Mouse (Mus musculus) liver, embryonic 11.5 days (tissue): ENCODE results near the gene Ctla2a. TPM values are rescaled to one million over a fixed set of nuclear protein-coding genes. Genes with fewer than 3 reads are reported as not detected.

Experiments used
- ATAC-seq: fragments of 200-750 bp; cut with Nextera tagmentation; replicated peaks from 2 replicates; pipeline ENCODE4 v1.8.0; 2017; ENCODE audit warnings: moderate number of reproducible peaks, mild to moderate bottlenecking, moderate TSS enrichment, moderate library complexity; ENCODE audit not compliant: low FRiP score
- DNase-seq: peaks from one replicate; pipeline ENCODE4 v3.0.0-alpha.2; 2017; ENCODE audit warnings: low spot score
- H3K27ac ChIP-seq: fragments of 300-500 bp; sonication (generic); 2 replicates; pipeline ENCODE4 v1.5.1; 2014; ENCODE audit warnings: mild to moderate bottlenecking, low read depth, low read length, control low read depth
- H3K27me3 ChIP-seq: fragments of 300-500 bp; sonication (generic); replicated peaks from 2 replicates; pipeline ENCODE4 v1.6.1; 2014; ENCODE audit warnings: low read length, mixed read lengths; ENCODE audit not compliant: control insufficient read depth, insufficient read depth
- H3K36me3 ChIP-seq: fragments of 300-500 bp; sonication (generic); 2 replicates; pipeline ENCODE4 v1.6.1; 2014; ENCODE audit warnings: mild to moderate bottlenecking, low read length, moderate library complexity, mixed read lengths; ENCODE audit not compliant: control insufficient read depth, insufficient read depth
- H3K4me1 ChIP-seq: fragments of 300-500 bp; sonication (generic); replicated peaks from 2 replicates; pipeline ENCODE4 v1.6.1; 2014; ENCODE audit warnings: low read length, mixed read lengths; ENCODE audit not compliant: control insufficient read depth, insufficient read depth
- H3K4me2 ChIP-seq: fragments of 300-500 bp; sonication (generic); 2 replicates; pipeline ENCODE4 v1.6.1; 2014; ENCODE audit warnings: mild to moderate bottlenecking, control low read depth, moderate library complexity
- H3K4me3 ChIP-seq: fragments of 300-500 bp; sonication (generic); 2 replicates; pipeline ENCODE4 v1.5.1; 2014; ENCODE audit warnings: low read depth, low read length, control low read depth
- H3K9ac ChIP-seq: fragments of 300-500 bp; sonication (generic); 2 replicates; pipeline ENCODE4 v1.6.1; 2014; ENCODE audit warnings: low read depth, low read length, control low read depth
- H3K9me3 ChIP-seq: fragments of 300-500 bp; sonication (generic); 2 replicates; pipeline ENCODE4 v1.6.1; 2016; ENCODE audit warnings: low read length, inconsistent platforms, mixed read lengths; ENCODE audit not compliant: control insufficient read depth
- WGBS: fragments of 180-500 bp; shearing (Covaris S2); extraction: QIAGEN DNeasy Blood & Tissue Kit; methylation state at CpG from one replicate; pipeline ENCODE4 v1.1.7; 2014; 5-methylcytosine and 5-hydroxymethylcytosine counted together
- polyA plus RNA-seq: library from polyadenylated mRNA; unstranded; fragments of >200 nt; fragmentation: Nextera tagmentation; extraction: Ambion mirVana; gene quantifications from 2 replicates; pipeline ENCODE4 v1.2.1, GENCODE M21; 2014

Gene Ctla2a
- polyA plus RNA-seq, 1 experiment from 2014 or later = 46.4 TPM

DNA sequence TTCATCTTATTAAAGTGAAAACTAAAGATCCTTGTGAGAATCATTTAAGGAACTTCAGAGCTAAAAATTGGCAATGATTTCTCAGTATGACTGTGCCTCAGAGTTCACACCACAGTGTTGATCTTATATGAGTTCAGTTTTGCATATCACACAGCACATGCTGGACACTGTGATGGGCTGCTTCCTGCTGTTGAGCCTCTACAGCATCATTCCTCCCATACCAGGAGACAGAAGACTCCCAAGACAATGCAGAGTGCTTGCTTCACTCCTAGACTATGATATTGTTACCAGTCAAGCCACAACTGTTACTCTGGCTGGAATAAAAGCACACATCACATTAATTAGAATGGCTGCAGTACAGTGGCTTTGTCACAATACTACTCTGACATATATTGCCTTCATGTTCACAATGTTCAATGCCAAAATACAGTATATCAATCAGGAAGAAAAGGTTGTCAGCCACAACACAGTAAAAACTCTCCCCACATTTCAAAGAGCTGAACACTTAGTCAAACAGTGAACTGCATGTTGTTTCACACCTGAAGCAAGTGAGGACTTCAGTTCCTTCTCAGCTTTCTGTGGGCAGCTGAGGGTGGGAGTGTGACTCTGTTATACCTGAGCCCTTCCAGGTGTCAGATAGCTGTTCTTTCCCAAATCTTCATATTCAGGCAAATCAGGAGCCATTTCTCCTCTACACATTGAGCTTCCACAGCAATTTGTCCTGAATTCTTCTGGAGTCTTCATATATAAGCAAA, 40.8 kb downstream of the Ctla2a start:
- no peak overlapping the region for H3K9ac ChIP-seq
- no peaks in the 10 kb centered on the region for H3K9me3 ChIP-seq
- no peak overlapping the region for H3K27ac ChIP-seq
- H3K27me3 ChIP-seq = no peaks in the 10 kb centered on the region
- no peak overlapping the region for H3K4me3 ChIP-seq
- H3K36me3 ChIP-seq = no peaks in the 10 kb centered on the region
- no peak for DNase-seq
- no peak overlapping the region for H3K4me2 ChIP-seq
- ATAC-seq = no peak
- no peaks in the 10 kb centered on the region for H3K4me1 ChIP-seq

DNA sequence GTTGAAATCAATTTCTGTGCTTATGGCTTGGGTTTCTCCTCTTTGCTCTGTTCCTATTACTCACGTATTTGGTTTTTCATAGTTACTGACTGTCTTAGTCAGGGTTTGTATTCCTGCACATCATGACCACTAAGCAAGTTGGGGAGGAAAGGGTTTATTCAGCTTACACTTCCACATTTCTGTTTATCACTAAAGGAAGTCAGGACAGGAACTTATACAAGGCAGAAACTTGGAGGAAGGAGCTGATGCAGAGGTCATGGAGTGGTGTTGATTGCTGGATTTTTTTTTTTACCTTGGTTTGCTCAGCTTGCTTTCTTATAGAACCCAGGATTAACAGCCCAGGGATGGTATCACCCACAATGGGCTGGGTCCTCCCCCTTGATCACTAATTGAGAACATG, 44.1 kb downstream of the Ctla2a start:
- 60% methylated on average over 1 of the region's 1 CpGs for WGBS
- H3K36me3 ChIP-seq = no peaks in the 10 kb centered on the region
- no peak overlapping the region for H3K4me2 ChIP-seq
- no peaks in the 10 kb centered on the region for H3K9me3 ChIP-seq
- no peak for ATAC-seq
- no peaks in the 10 kb centered on the region for H3K4me1 ChIP-seq
- no peak for DNase-seq
- H3K27me3 ChIP-seq = no peaks in the 10 kb centered on the region
- H3K4me3 ChIP-seq = no peak overlapping the region
- no peak overlapping the region for H3K27ac ChIP-seq
- H3K9ac ChIP-seq = no peak overlapping the region

Other genes with a start within 250 kb of the Ctla2a start
- gene BC051665, start 150.3 kb downstream of the Ctla2a start, polyA plus RNA-seq = not detected in 2 replicates
- not detected in 2 replicates for gene Ctsll3, start 133.8 kb downstream of the Ctla2a start, polyA plus RNA-seq
- gene 4930486L24Rik, start 72.2 kb downstream of the Ctla2a start, polyA plus RNA-seq = 0.18 TPM in 1 of 2 replicates, not detected in the other
- 0.16 and 0.34 TPM in 2 replicates for gene Gm49392, start 39.7 kb downstream of the Ctla2a start, polyA plus RNA-seq
- 7.2 and 7.8 TPM in 2 replicates for gene Ctla2b, start 39.2 kb downstream of the Ctla2a start, polyA plus RNA-seq
- not detected in 2 replicates for gene Tpbpb, start 31.7 kb downstream of the Ctla2a start, polyA plus RNA-seq
- not detected in 2 replicates for gene Gm49393, start 1.0 kb downstream of the Ctla2a start, polyA plus RNA-seq
- 2.5 and 2.8 TPM in 2 replicates for gene Gm49391, start 54 bp downstream of the Ctla2a start, polyA plus RNA-seq
- not detected in 2 replicates for gene Tpbpa, start 5.4 kb upstream of the Ctla2a start, polyA plus RNA-seq
- not detected in 2 replicates for gene Ctsj, start 69.3 kb upstream of the Ctla2a start, polyA plus RNA-seq
- gene Ctsq, start 104.0 kb upstream of the Ctla2a start, polyA plus RNA-seq = not detected in 2 replicates
- gene Ctsr, start 227.6 kb upstream of the Ctla2a start, polyA plus RNA-seq = not detected in 2 replicates